Mouse (Mus musculus): ENCODE measurements around the gene Prlh.

Gene Prlh

GRCm38 (mm10) chr1:90952808-90953207 is at the start of gene Prlh:
Prlh (plus strand) TSS chr1:90953108.
- DNase-seq (ENCODE audit: low read depth, low spot score): no peak

GRCm38 (mm10) chr1:90903211-90903945 is 49.5 kb upstream of the Prlh start:
- no peak for DNase-seq (ENCODE audit: low read depth, low spot score)

GRCm38 (mm10) chr1:90903971-90904458 is 48.9 kb upstream of the Prlh start:
- DNase-seq (ENCODE audit: low read depth, low spot score): no peak

GRCm38 (mm10) chr1:90904729-90905404 is 48.0 kb upstream of the Prlh start:
- no peak for DNase-seq (ENCODE audit: low read depth, low spot score)

GRCm38 (mm10) chr1:90906357-90906756 is 46.6 kb upstream of the Prlh start:
- peak; percentile 69 for DNase-seq (ENCODE audit: low read depth, low spot score)

GRCm38 (mm10) chr1:90909161-90909560 is 43.7 kb upstream of the Prlh start:
- no peak for DNase-seq (ENCODE audit: low read depth, low spot score)

GRCm38 (mm10) chr1:90909631-90910152 is 43.2 kb upstream of the Prlh start:
- DNase-seq (ENCODE audit: low read depth, low spot score): no peak

- no peak for DNase-seq (ENCODE audit: low read depth, low spot score)
These were observed 39.7 kb upstream of the Prlh start for GRCm38 (mm10) chr1:90913231-90913630.

- peak; percentile 12 for DNase-seq (ENCODE audit: low read depth, low spot score)
These were observed 37.8 kb upstream of the Prlh start, which contains the start of gene Mlph for GRCm38 (mm10) chr1:90914948-90915569. Mlph (plus strand) TSS chr1:90915085.

GRCm38 (mm10) chr1:90917509-90917908 is 35.4 kb upstream of the Prlh start:
- DNase-seq (ENCODE audit: low read depth, low spot score): no peak

GRCm38 (mm10) chr1:90921687-90922086 is 31.2 kb upstream of the Prlh start:
- DNase-seq (ENCODE audit: low read depth, low spot score): no peak

- no peak for DNase-seq (ENCODE audit: low read depth, low spot score)
These were observed 26.9 kb upstream of the Prlh start for GRCm38 (mm10) chr1:90926030-90926429.

GRCm38 (mm10) chr1:90927308-90927707 is 25.6 kb upstream of the Prlh start:
- DNase-seq (ENCODE audit: low read depth, low spot score): no peak

- peak; percentile 21 for DNase-seq (ENCODE audit: low read depth, low spot score)
These were observed 24.9 kb upstream of the Prlh start for GRCm38 (mm10) chr1:90927929-90928574.

GRCm38 (mm10) chr1:90928575-90928934 is 24.4 kb upstream of the Prlh start:
- DNase-seq (ENCODE audit: low read depth, low spot score): peak; percentile 92

- DNase-seq (ENCODE audit: low read depth, low spot score): no peak
These were observed 19.9 kb upstream of the Prlh start for GRCm38 (mm10) chr1:90933001-90933400.

GRCm38 (mm10) chr1:90936990-90937389 is 15.9 kb upstream of the Prlh start:
- DNase-seq (ENCODE audit: low read depth, low spot score): no peak

- DNase-seq (ENCODE audit: low read depth, low spot score): no peak
These were observed 12.9 kb upstream of the Prlh start for GRCm38 (mm10) chr1:90939980-90940379.

- DNase-seq (ENCODE audit: low read depth, low spot score): peak; percentile 41
These were observed 7.7 kb upstream of the Prlh start for GRCm38 (mm10) chr1:90945171-90945570.

- DNase-seq (ENCODE audit: low read depth, low spot score): no peak
These were observed 5.7 kb upstream of the Prlh start for GRCm38 (mm10) chr1:90947252-90947651.

GRCm38 (mm10) chr1:90949309-90949708 is 3.6 kb upstream of the Prlh start:
- DNase-seq (ENCODE audit: low read depth, low spot score): no peak

GRCm38 (mm10) chr1:90951670-90952069 is 1.2 kb upstream of the Prlh start:
- DNase-seq (ENCODE audit: low read depth, low spot score): no peak
